Mouse (Mus musculus) liver, embryonic 14.5 days (tissue): ENCODE measurements around the gene Dcaf5.

Experiments
- CTCF ChIP-seq: IDR thresholded peaks from 2 replicates; pipeline ENCODE4 v1.5.1; 2016; ENCODE audit warnings: antibody characterized with exemption, low read depth, control low read depth
- EP300 ChIP-seq: IDR thresholded peaks from 2 replicates; pipeline ENCODE4 v1.6.1; 2016; ENCODE audit warnings: antibody characterized with exemption, low read depth

DNA sequence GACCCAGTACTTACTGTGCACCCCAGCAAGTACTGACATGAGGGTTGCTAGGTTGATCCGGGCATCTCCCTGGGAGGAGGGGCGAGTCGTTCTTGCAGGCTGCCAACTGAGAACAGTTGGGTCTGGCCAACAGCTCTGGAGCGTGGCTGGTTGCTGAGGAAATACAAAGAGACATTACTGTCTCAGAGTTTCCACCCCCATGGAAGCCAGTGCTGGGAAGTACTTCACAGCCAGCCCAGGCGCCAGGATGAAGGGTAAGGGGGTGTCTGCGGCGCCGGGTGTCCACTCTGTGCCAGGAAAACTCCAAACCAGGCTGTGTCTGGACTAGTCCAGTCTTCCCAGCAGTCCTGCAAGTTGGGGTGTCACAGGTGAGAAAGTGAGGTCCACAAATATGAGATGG is 145.4 kb downstream of the Dcaf5 start:
- TF ChIP-seq EP300 = no peak
- TF ChIP-seq CTCF = no peak
